Mouse (Mus musculus) cerebellum, adult 8-10 months (tissue): ENCODE measurements at regions not wholly inside any gene's neighbourhood (a gene's known extent, or its start where the extent isn't known, plus 50 kb on each side); places are given as distances from the start of the nearest gene placed in this dataset.

Experiments
- DNase-seq: peaks from one replicate; pipeline ENCODE4 v3.0.0; 2022

- no peak for DNase-seq
Observed at GRCm38 (mm10) chr15:74461935-74462334, 174.2 kb downstream of the Mroh4 start.

DNA sequence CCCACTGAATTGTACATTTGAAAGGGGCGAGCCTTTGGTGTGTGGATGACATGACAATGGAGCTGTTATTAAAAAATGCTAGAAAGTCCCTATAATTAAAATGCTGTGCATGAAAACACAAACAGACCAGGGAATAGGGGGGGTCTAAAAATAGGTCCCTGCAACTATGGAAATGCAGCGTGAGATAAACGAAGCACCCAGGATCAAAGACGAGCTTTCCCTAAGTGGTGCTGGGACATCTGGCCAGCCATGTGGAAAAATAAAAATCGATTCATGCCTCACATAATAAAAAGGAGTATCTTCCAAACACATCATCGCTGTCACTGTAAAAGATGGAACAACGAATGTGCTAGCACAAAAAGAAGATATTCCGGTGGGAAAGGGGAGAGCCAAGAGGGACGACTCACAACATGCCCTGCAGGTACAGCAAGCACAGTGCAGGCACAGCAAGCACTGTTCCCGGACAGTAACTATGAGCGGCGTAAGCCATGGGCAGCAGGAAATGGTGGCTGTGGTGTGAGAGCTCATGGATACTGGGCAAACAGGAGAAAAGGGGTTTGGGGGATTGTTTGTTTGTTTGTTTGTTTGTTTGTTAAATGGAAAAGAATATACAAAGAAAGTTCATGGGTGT, 176.7 kb downstream of the Mroh4 start:
- no peak for DNase-seq

DNA sequence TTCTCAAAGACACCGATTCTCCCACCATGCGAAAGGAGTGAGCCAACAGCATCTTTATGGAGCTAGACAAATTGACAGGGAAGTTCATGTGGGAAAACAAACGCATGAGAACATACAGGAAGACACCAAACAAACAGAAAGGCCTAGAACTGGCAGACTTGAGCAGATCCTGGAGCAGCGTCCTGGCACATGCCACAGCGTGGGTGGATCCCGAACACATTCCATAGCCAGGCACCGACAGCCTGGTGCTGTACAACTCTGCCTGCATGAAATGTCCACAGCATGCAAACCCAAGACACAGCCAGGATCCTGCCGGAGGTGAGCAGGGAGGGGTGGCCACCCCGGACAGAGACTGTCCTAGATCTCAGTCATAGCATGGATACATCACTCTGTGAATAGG, 177.2 kb downstream of the Mroh4 start:
- DNase-seq, result peak; percentile 55

DNA sequence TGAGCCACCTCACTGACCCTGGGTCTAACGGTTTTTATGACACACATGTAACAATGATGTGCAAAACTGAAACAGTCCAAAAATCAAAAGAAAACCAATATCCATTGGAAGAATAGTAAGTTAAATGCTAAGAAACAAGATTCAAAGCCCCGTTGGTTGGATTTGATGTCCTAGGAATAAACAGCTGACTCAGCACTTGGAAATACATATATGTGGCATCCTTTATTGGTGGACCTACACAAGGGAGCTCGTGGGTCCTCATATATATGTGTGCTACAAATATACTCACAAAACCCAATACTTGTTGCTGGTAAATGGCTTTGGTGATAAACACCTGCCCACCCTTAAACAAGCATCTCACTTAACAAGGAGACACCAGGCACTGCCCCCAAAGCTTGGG, 178.2 kb downstream of the Mroh4 start:
- no peak for DNase-seq

GRCm38 (mm10) chr15:74456675-74457040, 179.5 kb downstream of the Mroh4 start:
- DNase-seq, result no peak

DNA sequence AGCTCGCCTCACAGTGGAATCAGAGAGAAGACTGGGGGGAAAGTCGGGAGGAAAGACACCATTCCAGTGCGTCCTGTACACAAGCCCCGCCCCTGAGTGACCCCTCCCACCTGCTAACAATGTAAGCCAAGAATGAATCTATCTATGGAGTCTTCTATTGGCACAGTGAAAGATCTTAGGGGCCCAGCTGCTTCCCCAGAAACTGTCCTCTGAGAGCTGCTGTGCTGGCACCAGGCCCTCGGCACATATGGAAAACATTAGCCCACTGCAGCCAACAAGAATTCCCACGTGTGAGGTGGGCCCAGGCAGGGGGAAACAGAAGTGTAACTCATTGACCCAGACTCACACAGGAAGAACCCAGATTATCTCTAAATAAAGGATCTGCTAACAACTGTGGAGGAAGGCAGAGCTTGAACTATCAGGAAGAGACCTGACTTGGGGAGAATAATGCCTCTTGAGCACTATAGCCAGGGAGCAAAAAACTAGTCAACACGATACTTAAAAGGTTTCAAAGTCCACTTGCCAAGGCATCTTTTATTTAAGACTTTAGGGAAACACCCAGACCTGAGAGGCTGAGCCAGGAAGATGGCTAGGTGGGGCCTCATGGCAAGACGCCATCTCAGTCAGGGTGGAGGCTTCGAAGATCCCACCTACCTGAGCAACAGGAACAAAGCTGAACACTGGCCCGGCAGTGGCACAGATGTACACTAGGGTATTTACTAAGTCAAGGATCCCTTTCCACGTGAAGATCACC, 180.1 kb downstream of the Mroh4 start:
- no peak for DNase-seq

- DNase-seq, result peak; percentile 70
Observed at GRCm38 (mm10) chr15:74454543-74454942, 181.6 kb downstream of the Mroh4 start.

- no peak for DNase-seq
Observed at GRCm38 (mm10) chr15:74453810-74454209, 182.3 kb downstream of the Mroh4 start.

GRCm38 (mm10) chr15:74452426-74452825, 183.7 kb downstream of the Mroh4 start:
- DNase-seq, result no peak

- DNase-seq, result no peak
Observed at GRCm38 (mm10) chr15:74441889-74442288, 194.3 kb downstream of the Mroh4 start.

DNA sequence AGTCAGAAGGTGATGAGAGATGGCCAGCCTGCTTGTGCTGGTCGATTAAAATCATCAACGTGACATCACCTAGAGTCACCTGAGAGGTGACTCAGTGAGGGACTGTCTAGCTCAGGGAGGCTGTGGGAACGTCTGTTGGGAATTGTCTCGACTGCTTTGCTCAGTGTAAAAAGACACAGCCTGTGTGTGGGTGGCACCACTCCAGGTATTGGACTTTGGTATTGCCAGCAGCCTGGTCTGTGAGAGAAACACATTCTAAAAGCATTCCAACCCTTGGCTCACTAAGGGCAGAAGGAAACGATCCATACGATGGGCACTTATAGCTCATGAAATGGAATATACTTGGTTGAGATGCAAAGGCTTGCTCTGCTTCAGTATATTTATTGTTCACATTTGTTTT, 209.2 kb downstream of the Mroh4 start:
- DNase-seq, result no peak

DNA sequence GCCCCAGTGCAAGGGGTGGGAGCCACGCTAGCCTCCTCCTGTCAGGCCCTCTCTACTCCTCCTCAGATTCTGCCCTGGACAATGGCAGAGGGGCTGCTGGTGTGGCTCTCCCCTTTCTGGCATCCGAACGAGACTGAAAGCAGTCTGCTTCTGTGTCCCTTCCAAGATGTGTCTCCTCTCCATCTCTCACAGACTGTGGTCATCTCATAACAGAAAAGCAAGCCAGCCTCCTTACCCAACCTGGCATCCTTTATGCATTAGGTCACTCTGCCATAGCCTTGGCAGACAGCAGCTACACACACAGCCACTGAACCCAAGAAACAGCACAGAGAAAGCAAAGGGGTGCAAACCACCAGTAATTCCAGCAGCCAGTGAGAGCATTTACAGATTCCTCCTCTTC, 213.2 kb downstream of the Mroh4 start:
- DNase-seq, result peak; percentile 21

DNA sequence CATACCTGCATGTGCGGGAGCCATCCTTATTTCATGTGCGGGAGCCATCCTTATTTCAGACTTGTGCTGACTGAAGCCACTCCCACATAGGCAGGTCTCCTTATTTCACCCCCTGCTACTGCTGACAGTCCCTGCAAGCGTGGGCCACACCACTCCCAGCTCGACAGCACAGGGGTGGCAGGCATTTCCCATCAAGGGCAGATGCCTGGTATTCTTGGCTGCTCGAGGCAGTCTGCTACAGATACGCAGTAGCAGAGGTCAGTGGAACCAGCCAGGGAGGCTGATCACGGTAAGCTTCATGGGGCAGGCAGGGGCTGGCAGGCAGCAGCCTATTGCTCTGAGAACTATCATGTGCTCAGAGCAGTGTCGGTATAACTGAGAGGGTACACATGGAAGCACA, 215.6 kb downstream of the Mroh4 start:
- no peak for DNase-seq

- no peak for DNase-seq
Observed at GRCm38 (mm10) chr15:74418635-74419034, 217.5 kb downstream of the Mroh4 start.

DNA sequence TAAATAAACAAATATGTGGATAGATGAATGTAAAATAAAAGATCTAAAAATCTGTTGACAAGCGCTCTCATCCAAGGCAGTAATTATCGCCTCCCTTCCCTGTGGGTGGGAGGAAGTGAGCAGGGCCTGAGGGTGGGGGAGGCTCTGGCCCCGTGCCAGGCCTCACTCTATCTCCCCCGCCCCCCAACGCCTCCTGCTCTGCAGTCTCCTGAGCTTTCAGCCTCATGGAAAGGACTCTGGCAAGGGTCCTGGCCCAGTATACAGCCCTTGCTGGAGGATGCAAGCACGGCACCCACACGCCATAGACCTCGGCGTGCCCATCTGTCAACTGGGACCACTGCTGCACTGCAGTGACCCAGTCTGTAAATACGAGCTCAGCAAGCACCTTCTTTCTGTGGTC, 222.9 kb downstream of the Mroh4 start:
- no peak for DNase-seq

DNA sequence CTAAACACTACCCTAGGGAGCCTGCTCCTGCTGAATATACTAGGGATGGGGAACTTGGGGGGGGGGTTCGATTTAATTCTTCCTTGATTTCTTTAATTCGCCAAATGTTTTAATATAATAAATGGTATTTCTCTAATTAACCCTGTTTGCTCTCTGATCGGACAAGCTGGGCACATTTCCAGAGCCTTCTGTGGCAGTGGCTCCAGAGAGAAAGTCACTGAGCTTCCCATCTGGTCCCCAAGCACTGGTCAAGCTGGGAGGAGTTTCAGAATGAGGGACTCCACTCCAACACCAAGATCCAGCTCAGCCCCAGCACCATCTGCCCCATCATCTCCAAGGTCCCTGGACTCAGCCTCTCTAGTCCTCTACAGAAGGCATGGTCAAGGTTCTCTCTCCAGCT, 223.9 kb downstream of the Mroh4 start:
- peak; percentile 18 for DNase-seq

DNA sequence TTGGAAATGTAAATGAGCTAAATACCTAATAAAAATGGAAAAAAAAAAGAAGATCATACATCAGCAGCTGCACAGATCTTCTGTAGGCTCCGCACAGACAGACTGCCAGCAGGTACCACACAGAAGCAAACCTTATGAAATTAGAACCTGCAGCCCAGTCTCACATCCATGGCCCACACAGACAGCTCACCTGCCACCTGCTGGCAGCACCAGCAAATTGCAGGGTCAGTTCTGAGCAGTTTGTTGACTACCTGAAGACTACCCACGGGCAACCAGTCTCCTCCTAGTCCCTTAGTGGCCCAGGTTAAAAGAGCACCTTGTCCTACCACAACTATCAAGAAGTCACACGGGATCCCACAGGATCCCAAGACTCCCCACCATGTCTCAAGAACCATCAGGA, 225.1 kb downstream of the Mroh4 start:
- DNase-seq, result peak; percentile 23

GRCm38 (mm10) chr15:74404866-74405265, 231.3 kb downstream of the Mroh4 start:
- DNase-seq, result no peak

- DNase-seq, result no peak
Observed at GRCm38 (mm10) chr15:74401275-74401674, 234.9 kb downstream of the Mroh4 start.

GRCm38 (mm10) chr15:74396029-74396428, 240.1 kb downstream of the Mroh4 start:
- no peak for DNase-seq

DNA sequence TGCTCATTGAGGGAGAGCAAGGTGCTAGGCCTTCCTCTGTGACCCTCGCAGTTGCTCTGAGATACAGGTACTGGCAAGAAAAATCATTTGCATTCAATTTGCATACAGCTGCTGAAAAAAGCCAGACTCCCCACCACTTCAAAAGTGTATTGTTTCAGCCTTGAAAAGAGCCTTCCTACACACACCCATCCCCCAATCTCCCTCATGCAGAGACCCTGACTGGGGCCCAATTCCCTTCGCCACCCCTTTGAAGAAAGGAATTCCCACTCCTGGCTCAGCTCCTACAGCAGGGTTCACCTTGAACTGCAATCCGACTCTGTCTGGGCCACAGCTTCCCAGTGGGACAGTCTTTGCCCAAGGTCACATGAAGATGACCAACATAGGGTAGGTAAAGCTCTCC, 248.6 kb downstream of the Mroh4 start:
- DNase-seq, result no peak

- DNase-seq, result no peak
Observed at GRCm38 (mm10) chr15:74382556-74382955, 253.6 kb downstream of the Mroh4 start.

GRCm38 (mm10) chr15:74379366-74379765, 256.8 kb downstream of the Mroh4 start:
- no peak for DNase-seq

- no peak for DNase-seq
Observed at GRCm38 (mm10) chr15:74369461-74369860, 266.7 kb downstream of the Mroh4 start.

- DNase-seq, result no peak
Observed at GRCm38 (mm10) chr15:74347911-74348310, 288.2 kb downstream of the Mroh4 start.
